Mouse (Mus musculus) ES-E14 (cell line): ENCODE measurements around the gene Tnfrsf1b. TPM values are rescaled to one million over a fixed set of nuclear protein-coding genes. Genes with fewer than 3 reads are reported as not detected.

Source experiments
- DNase-seq: peaks from one replicate; pipeline ENCODE4 v3.0.0-alpha.2; 2013; ENCODE audit warnings: low read depth, low spot score
- H3K27ac ChIP-seq: 2 replicates; pipeline ENCODE4 v1.5.1; 2012; ENCODE audit warnings: low read depth, mild to moderate bottlenecking, low read length, moderate library complexity, mixed read lengths; ENCODE audit not compliant: poor library complexity, insufficient read depth, severe bottlenecking
- H3K36me3 ChIP-seq: 2 replicates; pipeline ENCODE4 v1.6.1; 2012; ENCODE audit warnings: mild to moderate bottlenecking, low read length, moderate library complexity, mixed read lengths; ENCODE audit not compliant: control insufficient read depth, poor library complexity, insufficient read depth, severe bottlenecking
- H3K4me1 ChIP-seq, 2 experiments: fragments of 150-350 bp in 1 of 2; sonication (generic) in 1 of 2; 2 replicates each; pipeline ENCODE4 v1.6.1; 2012; ENCODE audit warnings: low read length in 2 of 2, mild to moderate bottlenecking in 1 of 2, mixed read lengths in 1 of 2; ENCODE audit not compliant: control insufficient read depth in 2 of 2, insufficient read depth in 2 of 2, poor library complexity in 1 of 2
- H3K4me3 ChIP-seq, 2 experiments: fragments of 150-350 bp in 1 of 2; sonication (generic) in 1 of 2; 2 replicates each; pipeline ENCODE4 v1.5.1; 2012; ENCODE audit warnings: low read length in 2 of 2, low read depth in 1 of 2, mild to moderate bottlenecking in 1 of 2, mixed read lengths in 1 of 2; ENCODE audit not compliant: insufficient read depth in 1 of 2, poor library complexity in 1 of 2, severe bottlenecking in 1 of 2
- H3K9ac ChIP-seq: 2 replicates; pipeline ENCODE4 v1.6.1; 2012; ENCODE audit warnings: low read depth, mild to moderate bottlenecking, low read length, mixed read lengths; ENCODE audit not compliant: poor library complexity, insufficient read depth, severe bottlenecking
- H3K9me3 ChIP-seq: fragments of 150-350 bp; sonication (generic); 2 replicates; pipeline ENCODE4 v1.6.1; 2012; ENCODE audit warnings: low read depth, mild to moderate bottlenecking, low read length; ENCODE audit not compliant: control insufficient read depth, insufficient read depth
- CHD2 ChIP-seq: IDR thresholded peaks from 2 replicates; pipeline ENCODE4 v1.6.1; 2014; ENCODE audit warnings: mild to moderate bottlenecking, low read depth, low read length, inconsistent platforms
- HCFC1 ChIP-seq: IDR thresholded peaks from 2 replicates; pipeline ENCODE4 v1.6.1; 2012; ENCODE audit warnings: low read length, inconsistent platforms, borderline replicate concordance; ENCODE audit not compliant: insufficient read depth
- MAFK ChIP-seq: IDR thresholded peaks from 2 replicates; pipeline ENCODE4 v1.6.1; 2014; ENCODE audit warnings: mild to moderate bottlenecking, low read depth, low read length, inconsistent platforms; ENCODE audit not compliant: insufficient read depth
- ZC3H11A ChIP-seq: IDR thresholded peaks from 2 replicates; pipeline ENCODE4 v1.6.1; 2012; ENCODE audit warnings: low read depth, mild to moderate bottlenecking, inconsistent platforms, low read length, borderline replicate concordance
- ZNF384 ChIP-seq: IDR thresholded peaks from 2 replicates; pipeline ENCODE4 v1.6.1; 2012; ENCODE audit warnings: low read depth, low read length, inconsistent platforms
- in situ Hi-C, 2 experiments: fragments of 600-800 bp; cut with MboI; formaldehyde crosslinking; loops; one replicate each; pipeline ENCODE4 v1.15.1; 2025; ENCODE audit warnings: low sequenced_read_pairs in 2 of 2, inconsistent platforms in 1 of 2; ENCODE audit not compliant: unreplicated experiment in 2 of 2
- total RNA-seq: library from RNA; depleted of rRNA; stranded (reverse); fragments of 300-350 nt; gene quantifications from 2 replicates; pipeline ENCODE4 v1.2.3, GENCODE M21; 2012

Gene Tnfrsf1b
- total RNA-seq, 1 experiment, result 4.3 TPM

DNA sequence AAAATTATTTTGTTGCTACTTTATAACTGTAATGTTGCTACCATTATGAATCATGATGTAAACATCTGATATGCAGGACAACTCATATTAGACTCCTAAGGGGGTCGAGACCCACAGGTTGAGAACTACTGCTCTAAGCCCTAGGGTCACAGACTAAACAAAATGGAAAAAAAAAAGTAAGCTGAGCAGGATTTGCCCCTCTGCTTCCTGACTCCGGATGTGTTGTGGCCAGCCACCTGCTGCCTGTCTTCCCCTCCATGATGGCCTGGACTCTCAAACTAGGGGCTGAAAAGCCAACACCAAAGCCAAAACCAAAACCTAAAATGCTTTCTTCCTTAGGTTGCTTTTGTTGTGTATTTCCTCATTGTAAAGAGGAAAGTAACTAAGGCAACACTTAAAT is 35.6 kb downstream of the Tnfrsf1b start:
- Histone ChIP-seq H3K9ac (no peak overlapping the region), H3K36me3 (peaks cover 5% of the 10 kb centered on the region; the same call in 1 of the 2 replicates), H3K4me1 (peaks cover 16 to 25% of the 10 kb centered on the region in 2 experiments), H3K4me3 (no peak overlapping the region), H3K9me3 (no peaks in the 10 kb centered on the region), H3K27ac (no peak overlapping the region; the same call in 1 of the 2 replicates)
- TF ChIP-seq HCFC1 (no peak), CHD2 (peak; percentile 83), ZNF384 (0 out of 2 replicates have a peak, but pooled peaks have one; percentile 58)
- DNase-seq, result no peak
- in situ Hi-C loops, result loop anchor here in 1 of 2 experiments (5.0 to 25.0 kb wide), 2 partner anchors 71 to 276 kb away; no protein-coding TSS in a partner anchor

DNA sequence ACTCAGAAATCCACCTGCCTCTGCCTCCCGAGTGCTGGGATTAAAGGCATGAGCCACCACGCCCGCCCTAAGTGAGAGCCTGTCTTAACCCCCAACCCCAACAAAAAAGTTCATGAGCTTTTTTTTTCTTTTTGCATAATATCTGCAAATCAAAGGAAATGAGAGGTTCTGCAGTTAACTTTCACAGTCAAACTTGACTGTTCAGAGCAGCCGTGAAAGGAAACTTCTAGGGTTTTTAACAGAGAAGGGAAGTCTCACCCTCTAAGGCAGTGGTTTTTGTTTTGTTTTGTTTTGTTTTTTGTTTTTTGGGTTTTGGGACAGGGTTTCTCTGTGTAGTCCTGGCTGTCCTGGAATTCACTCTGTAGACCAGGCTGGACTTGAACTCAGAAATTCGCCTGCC is 36.1 kb downstream of the Tnfrsf1b start:
- H3K9me3 ChIP-seq, result no peaks in the 10 kb centered on the region
- no peak for DNase-seq
- H3K36me3 ChIP-seq, result 0 out of 2 replicates have a peak, but pooled peaks cover under 1% of the 10 kb centered on the region
- no peak; the same call in 1 of the 2 replicates for TF ChIP-seq ZNF384
- TF ChIP-seq HCFC1, result no peak
- no peak for TF ChIP-seq ZC3H11A
- no peak for TF ChIP-seq MAFK
- TF ChIP-seq CHD2, result no peak
- no peak overlapping the region for H3K4me3 ChIP-seq
- H3K27ac ChIP-seq, result peak overlapping the region; percentile 48; the same call in 1 of the 2 replicates
- no peak overlapping the region for H3K9ac ChIP-seq
- in situ Hi-C loops, result loop anchor here in 1 of 2 experiments (5.0 to 25.0 kb wide), 2 partner anchors 72 to 277 kb away; no protein-coding TSS in a partner anchor
- H3K4me1 ChIP-seq, result peaks cover 16 to 25% of the 10 kb centered on the region in 2 experiments

GRCm38 (mm10) chr4:145209690-145210088 is 37.0 kb downstream of the Tnfrsf1b start:
- H3K9me3 ChIP-seq, result no peaks in the 10 kb centered on the region
- H3K27ac ChIP-seq, result peak overlapping the region; percentile 84; the same call in 1 of the 2 replicates
- H3K9ac ChIP-seq, result no peak overlapping the region
- H3K4me1 ChIP-seq, result peaks cover 16 to 25% of the 10 kb centered on the region in 2 experiments
- H3K36me3 ChIP-seq, result no peaks in the 10 kb centered on the region
- in situ Hi-C loops, result loop anchor here in 1 of 2 experiments (5.0 to 25.0 kb wide), 2 partner anchors 73 to 278 kb away; no protein-coding TSS in a partner anchor
- DNase-seq, result peak; percentile 82
- no peak overlapping the region for H3K4me3 ChIP-seq
- TF ChIP-seq ZNF384, result no peak
- no peak for TF ChIP-seq CHD2
- no peak for TF ChIP-seq MAFK
- TF ChIP-seq ZC3H11A, result no peak
- TF ChIP-seq HCFC1, result no peak

DNA sequence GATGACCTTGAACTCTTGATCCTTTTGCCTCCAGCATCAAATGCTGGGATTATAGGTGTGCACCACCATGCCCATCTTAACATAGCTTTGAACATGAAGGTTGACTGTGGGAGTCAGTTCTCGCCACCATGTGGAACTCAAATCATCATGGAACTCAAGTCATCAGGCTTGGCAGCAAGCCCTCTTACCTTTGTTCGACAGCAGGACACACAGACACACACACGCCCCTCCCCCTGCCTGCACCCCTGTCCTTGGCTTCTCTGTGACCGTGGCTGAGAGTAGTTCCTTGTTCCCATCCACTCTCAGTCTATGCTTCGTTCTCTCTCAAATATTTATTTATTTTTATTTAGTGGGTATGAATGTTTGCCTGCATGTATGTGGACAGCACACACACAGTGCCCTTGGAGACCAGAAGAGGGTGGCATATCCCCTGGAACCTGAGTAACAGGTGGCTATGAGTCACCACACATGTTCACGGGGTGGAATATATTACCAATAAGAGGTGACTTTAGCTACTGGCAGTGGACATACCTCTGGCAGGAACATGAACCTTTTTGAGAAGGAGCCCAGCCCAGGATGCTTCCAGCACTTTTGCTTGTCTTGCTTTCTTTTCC is 37.5 kb downstream of the Tnfrsf1b start:
- H3K4me1 ChIP-seq, result peaks cover 15 to 26% of the 10 kb centered on the region in 2 experiments
- in situ Hi-C loops, result loop anchor here in 1 of 2 experiments (25.0 kb wide), 1 partner anchor 278 kb away; no protein-coding TSS in a partner anchor
- no peak overlapping the region for H3K4me3 ChIP-seq
- TF ChIP-seq CHD2 (no peak), MAFK (no peak), ZC3H11A (no peak), ZNF384 (no peak)
- H3K9ac ChIP-seq, result peak overlapping the region; percentile 30; the same call in 1 of the 2 replicates
- H3K9me3 ChIP-seq, result no peaks in the 10 kb centered on the region
- H3K36me3 ChIP-seq, result no peaks in the 10 kb centered on the region
- peak overlapping the region; percentile 74; the same call in 1 of the 2 replicates for H3K27ac ChIP-seq
- DNase-seq, result no peak
